Mouse (Mus musculus) adrenal gland, postnatal 14 days (tissue): ENCODE results near the gene Lrrc75b. TPM values are rescaled to one million over a fixed set of nuclear protein-coding genes. Genes with fewer than 3 reads are reported as not detected.

Source experiments
- DNase-seq: peaks from one replicate; pipeline ENCODE4 v3.0.0; 2021; ENCODE audit warnings: mixed read lengths
- total RNA-seq: library from RNA; stranded (reverse); gene quantifications from 2 replicates; pipeline ENCODE4 v1.2.3, GENCODE M21; 2021

The Lrrc75b gene
- total RNA-seq, 1 experiment from 2014 or later = 0.70 TPM

DNA sequence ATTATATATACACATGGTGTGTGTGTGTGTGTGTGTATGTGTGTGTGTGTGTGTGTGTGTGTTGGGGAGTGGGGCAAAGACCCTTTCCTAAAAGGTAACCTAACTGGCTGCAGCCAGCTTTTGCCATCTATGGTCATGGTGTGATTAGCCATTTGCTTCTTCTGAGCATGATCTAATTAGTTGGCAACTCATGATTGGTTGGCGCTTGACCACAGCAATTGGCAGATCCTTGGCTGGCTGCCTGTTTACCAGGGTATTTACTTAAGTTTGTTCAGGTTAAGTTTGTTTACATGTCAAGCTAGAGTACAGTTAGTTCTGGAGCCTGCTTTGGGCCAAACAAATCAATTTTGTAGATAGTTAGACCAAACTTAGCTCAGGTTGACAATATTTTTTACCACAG is 58.5 kb downstream of the Lrrc75b start:
- DNase-seq = peak; percentile 30

GRCm38 (mm10) chr10:75500345-75500744 is 59.8 kb downstream of the Lrrc75b start:
- no peak for DNase-seq

Other genes with a start within 250 kb of the Lrrc75b start
- 6.9 and 10.6 TPM in 2 replicates for gene Adora2a, start 243.5 kb downstream of the Lrrc75b start, total RNA-seq
- 2.4 and 24.2 TPM in 2 replicates for gene Upb1, start 159.2 kb downstream of the Lrrc75b start, total RNA-seq
- 87.9 and 88.0 TPM in 2 replicates for gene Snrpd3, start 42.8 kb downstream of the Lrrc75b start, total RNA-seq
- 41.0 and 61.5 TPM in 2 replicates for gene Gucd1, start 42.4 kb downstream of the Lrrc75b start, total RNA-seq
- 1.7 TPM in 1 of 2 replicates, not detected in the other for gene Ggt1, start 1.3 kb upstream of the Lrrc75b start, total RNA-seq
- 6.2 and 8.0 TPM in 2 replicates for gene Ggt5, start 29.0 kb upstream of the Lrrc75b start, total RNA-seq
- gene Susd2, start 83.7 kb upstream of the Lrrc75b start, total RNA-seq = 6.0 and 12.2 TPM in 2 replicates
- 34.2 and 36.2 TPM in 2 replicates for gene Cabin1, start 204.0 kb upstream of the Lrrc75b start, total RNA-seq
- gene Ddt, start 213.1 kb upstream of the Lrrc75b start, total RNA-seq = 210 and 231 TPM in 2 replicates
- not detected in 2 replicates for gene Gm20441, start 220.6 kb upstream of the Lrrc75b start, total RNA-seq
- 20.2 and 21.2 TPM in 2 replicates for gene Gstt3, start 221.1 kb upstream of the Lrrc75b start, total RNA-seq
- gene Gstt1, start 238.3 kb upstream of the Lrrc75b start, total RNA-seq = 69.1 and 93.9 TPM in 2 replicates